Mouse (Mus musculus) myocyte (in vitro differentiated cells): ENCODE data around the gene Zdhhc16. TPM values are rescaled to one million over a fixed set of nuclear protein-coding genes. Genes with fewer than 3 reads are reported as not detected.

Experiments used
- H3K27me3 ChIP-seq: one replicate; pipeline ENCODE4 v1.6.1; 2011; ENCODE audit not compliant: control insufficient read depth, insufficient read depth, insufficient read length
- H3K36me3 ChIP-seq: one replicate; pipeline ENCODE4 v1.6.1; 2011; ENCODE audit not compliant: control insufficient read depth, insufficient read depth
- H3K4me2 ChIP-seq: one replicate; pipeline ENCODE4 v1.6.1; 2011; ENCODE audit warnings: low read depth, control low read depth
- H3K4me3 ChIP-seq: one replicate; pipeline ENCODE4 v1.5.1; 2011; ENCODE audit warnings: mild to moderate bottlenecking, control low read depth, moderate library complexity
- H3K79me2 ChIP-seq: one replicate; pipeline ENCODE4 v1.6.1; 2011; ENCODE audit not compliant: control insufficient read depth, insufficient read depth
- H3ac ChIP-seq: one replicate; pipeline ENCODE4 v1.6.1; 2011; ENCODE audit not compliant: control insufficient read depth, insufficient read length
- CEBPB ChIP-seq: IDR thresholded peaks from 2 replicates; pipeline ENCODE4 v1.6.1; 2011; ENCODE audit warnings: mild to moderate bottlenecking, moderate library complexity; ENCODE audit not compliant: poor library complexity, insufficient read depth, severe bottlenecking
- E2F4 ChIP-seq: IDR thresholded peaks from one replicate; pipeline ENCODE4 v1.6.1; 2011; ENCODE audit warnings: mild to moderate bottlenecking, control low read depth, moderate library complexity; ENCODE audit not compliant: insufficient read depth
- MAX ChIP-seq: IDR thresholded peaks from one replicate; pipeline ENCODE4 v1.6.1; 2011; ENCODE audit warnings: low read depth, mild to moderate bottlenecking, control low read depth
- MYOD1 ChIP-seq, 3 experiments: IDR thresholded peaks; one replicate each; pipeline ENCODE4 v1.6.1; 2011; ENCODE audit warnings: control low read depth in 2 of 3, low read depth in 2 of 3, mild to moderate bottlenecking in 2 of 3, moderate library complexity in 1 of 3; ENCODE audit not compliant: insufficient read length in 2 of 3, control insufficient read depth in 1 of 3
- MYOG ChIP-seq, 3 experiments: IDR thresholded peaks; one replicate each; pipeline ENCODE4 v1.6.1; 2011; ENCODE audit warnings: control low read depth in 2 of 3, low read depth in 2 of 3, mild to moderate bottlenecking in 2 of 3; ENCODE audit not compliant: insufficient read length in 2 of 3, control insufficient read depth in 1 of 3, insufficient read depth in 1 of 3
- POLR2A ChIP-seq: IDR thresholded peaks from one replicate; pipeline ENCODE4 v1.6.1; 2011; ENCODE audit warnings: low read depth, mild to moderate bottlenecking, control low read depth, moderate library complexity; ENCODE audit not compliant: insufficient read length
- POLR2AphosphoS2 ChIP-seq: IDR thresholded peaks from one replicate; pipeline ENCODE4 v1.6.1; 2011; ENCODE audit warnings: low read depth, control low read depth; ENCODE audit not compliant: insufficient read length
- REST ChIP-seq: IDR thresholded peaks from one replicate; pipeline ENCODE4 v1.6.1; 2011; ENCODE audit warnings: mild to moderate bottlenecking, control low read depth, moderate library complexity; ENCODE audit not compliant: insufficient read depth, insufficient read length
- SRF ChIP-seq: IDR thresholded peaks from one replicate; pipeline ENCODE4 v1.6.1; 2011; ENCODE audit warnings: low read depth; ENCODE audit not compliant: control insufficient read depth, insufficient read length
- TCF12 ChIP-seq: IDR thresholded peaks from one replicate; pipeline ENCODE4 v1.6.1; 2011; ENCODE audit warnings: mild to moderate bottlenecking, control low read depth; ENCODE audit not compliant: poor library complexity, insufficient read depth, severe bottlenecking
- TCF3 ChIP-seq: IDR thresholded peaks from one replicate; pipeline ENCODE4 v1.6.1; 2011; ENCODE audit warnings: low read depth, control low read depth; ENCODE audit not compliant: insufficient read length
- USF1 ChIP-seq: IDR thresholded peaks from one replicate; pipeline ENCODE4 v1.6.1; 2011; ENCODE audit warnings: low read depth, mild to moderate bottlenecking, control low read depth, moderate library complexity
- polyA plus RNA-seq: library from polyadenylated mRNA; unstranded; fragments of >200 nt; fragmentation: generic; extraction: Trizol; gene quantifications from one replicate; pipeline ENCODE4 v1.2.1, GENCODE M21; 2012; ENCODE audit warnings: missing spikeins

Gene Zdhhc16
- polyA plus RNA-seq, 1 experiment, result 124 TPM

- H3K36me3 ChIP-seq, result peaks cover 3% of the 10 kb centered on the region
- no peaks in the 10 kb centered on the region for H3K27me3 ChIP-seq
- peak overlapping the region; percentile 93 for H3K4me3 ChIP-seq
- peaks cover 88% of the 10 kb centered on the region for H3K79me2 ChIP-seq
- peak overlapping the region; percentile 90 for H3K4me2 ChIP-seq
- TF ChIP-seq MYOD1 (IDR thresholded peaks at IDR 0.05; ENCODE audit: control insufficient read depth in 1 of 3, insufficient read length in 2 of 3, low read depth in 2 of 3), result no peak
- TF ChIP-seq TCF3, result no peak
- no peak for TF ChIP-seq CEBPB
- no peak for TF ChIP-seq TCF12
- no peak for TF ChIP-seq POLR2AphosphoS2
- TF ChIP-seq USF1, result no peak
- no peak for TF ChIP-seq MYOG (IDR thresholded peaks at IDR 0.05; ENCODE audit: control insufficient read depth in 1 of 3, insufficient read depth in 1 of 3, insufficient read length in 2 of 3, low read depth in 2 of 3)
- no peak for TF ChIP-seq REST
- no peak for TF ChIP-seq MAX
- no peak for TF ChIP-seq E2F4
- no peak for TF ChIP-seq SRF
- TF ChIP-seq POLR2A, result no peak
- peak overlapping the region; percentile 62 for H3ac ChIP-seq
These were observed 48.9 kb downstream of the Zdhhc16 start for GRCm38 (mm10) chr19:41981931-41982790.

DNA sequence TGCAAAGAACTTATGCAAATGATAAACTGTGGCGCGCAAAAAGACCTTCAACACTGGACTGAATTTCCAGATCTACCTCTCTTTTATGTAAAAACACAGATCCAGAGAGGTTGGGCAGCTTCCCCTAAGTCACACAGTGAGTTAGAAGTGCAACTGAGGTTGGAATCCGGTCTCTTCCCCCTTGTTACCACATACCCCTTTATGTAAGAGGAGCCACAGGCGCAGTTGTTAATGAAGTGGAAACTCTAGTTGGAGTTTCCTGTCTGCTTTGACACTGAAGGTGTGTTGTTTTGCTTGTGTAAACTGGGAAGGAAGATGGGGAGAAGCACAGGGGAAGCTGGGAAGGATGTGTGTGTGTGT is 49.5 kb downstream of the Zdhhc16 start:
- Histone ChIP-seq H3K79me2 (peaks cover 88% of the 10 kb centered on the region), H3K27me3 (no peaks in the 10 kb centered on the region), H3K4me3 (peak overlapping the region; percentile 93), H3K36me3 (peaks cover 3% of the 10 kb centered on the region), H3ac (peak overlapping the region; percentile 62), H3K4me2 (peak overlapping the region; percentile 90)
- TF ChIP-seq CEBPB (no peak), TCF12 (no peak), POLR2A (no peak), E2F4 (no peak), SRF (no peak), USF1 (no peak), MYOG (IDR thresholded peaks at IDR 0.05; ENCODE audit: control insufficient read depth in 1 of 3, insufficient read depth in 1 of 3, insufficient read length in 2 of 3, low read depth in 2 of 3) (no peak), TCF3 (no peak), MYOD1 (IDR thresholded peaks at IDR 0.05; ENCODE audit: control insufficient read depth in 1 of 3, insufficient read length in 2 of 3, low read depth in 2 of 3) (no peak), POLR2AphosphoS2 (no peak), MAX (no peak), REST (no peak)

DNA sequence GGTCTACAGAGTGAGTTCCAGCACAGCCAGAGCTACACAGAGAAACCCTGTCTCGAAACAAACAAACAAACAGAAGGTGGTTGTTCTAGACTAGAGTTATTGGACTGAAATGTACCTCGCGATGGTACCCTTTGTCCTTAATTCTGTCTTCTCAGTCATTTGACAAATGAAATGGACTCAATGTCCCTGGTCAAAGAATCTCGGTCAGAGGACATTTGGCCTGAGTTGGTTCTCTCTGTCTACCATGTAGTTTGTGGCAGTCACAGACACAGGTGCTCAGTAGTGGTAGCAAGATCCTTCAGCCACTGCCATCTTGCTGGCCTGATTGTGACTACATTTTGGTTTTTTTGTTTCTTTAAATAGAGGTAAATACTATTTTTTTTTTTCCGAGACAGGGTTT is 52.7 kb downstream of the Zdhhc16 start:
- Histone ChIP-seq H3K79me2 (peaks cover 92% of the 10 kb centered on the region), H3K4me3 (no peak overlapping the region), H3K4me2 (no peak overlapping the region), H3K27me3 (no peaks in the 10 kb centered on the region), H3ac (no peak overlapping the region), H3K36me3 (peaks cover 6% of the 10 kb centered on the region)
- TF ChIP-seq E2F4 (no peak), MYOG (IDR thresholded peaks at IDR 0.05; ENCODE audit: control insufficient read depth in 1 of 3, insufficient read depth in 1 of 3, insufficient read length in 2 of 3, low read depth in 2 of 3) (no peak), TCF12 (no peak), USF1 (no peak), SRF (no peak), MYOD1 (IDR thresholded peaks at IDR 0.05; ENCODE audit: control insufficient read depth in 1 of 3, insufficient read length in 2 of 3, low read depth in 2 of 3) (no peak), MAX (no peak), CEBPB (no peak), TCF3 (no peak), REST (no peak), POLR2A (no peak)

DNA sequence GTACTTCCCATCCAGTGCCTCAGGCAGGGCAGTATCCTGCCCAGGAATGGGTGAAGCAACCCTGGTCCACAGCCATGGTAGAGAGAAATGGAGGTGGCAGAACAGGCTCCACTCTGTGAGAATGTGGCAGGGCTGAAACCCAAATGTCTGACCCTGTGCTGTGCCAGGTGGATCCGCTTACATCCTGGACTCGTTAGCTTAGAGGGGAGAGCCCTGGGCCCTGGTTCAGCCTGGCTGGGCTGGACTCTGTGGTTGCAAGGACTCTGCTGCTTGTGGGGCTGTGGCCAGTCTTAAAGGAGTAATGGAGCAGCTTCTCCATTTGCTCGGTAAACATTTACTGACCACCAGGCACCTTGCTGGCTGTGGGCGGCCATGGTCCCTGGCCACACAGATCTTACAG is 53.9 kb downstream of the Zdhhc16 start:
- H3K79me2 ChIP-seq, result peaks cover 100% of the 10 kb centered on the region
- H3K4me2 ChIP-seq, result no peak overlapping the region
- no peaks in the 10 kb centered on the region for H3K27me3 ChIP-seq
- H3ac ChIP-seq, result no peak overlapping the region
- peak in 1 of 3 experiments; percentile 14 for TF ChIP-seq MYOD1 (IDR thresholded peaks at IDR 0.05; ENCODE audit: control insufficient read depth in 1 of 3, insufficient read length in 2 of 3, low read depth in 2 of 3)
- no peak for TF ChIP-seq TCF3
- TF ChIP-seq MYOG (IDR thresholded peaks at IDR 0.05; ENCODE audit: control insufficient read depth in 1 of 3, insufficient read depth in 1 of 3, insufficient read length in 2 of 3, low read depth in 2 of 3), result peak in 1 of 3 experiments; percentile 13
- no peak overlapping the region for H3K4me3 ChIP-seq
- H3K36me3 ChIP-seq, result peaks cover 6% of the 10 kb centered on the region

DNA sequence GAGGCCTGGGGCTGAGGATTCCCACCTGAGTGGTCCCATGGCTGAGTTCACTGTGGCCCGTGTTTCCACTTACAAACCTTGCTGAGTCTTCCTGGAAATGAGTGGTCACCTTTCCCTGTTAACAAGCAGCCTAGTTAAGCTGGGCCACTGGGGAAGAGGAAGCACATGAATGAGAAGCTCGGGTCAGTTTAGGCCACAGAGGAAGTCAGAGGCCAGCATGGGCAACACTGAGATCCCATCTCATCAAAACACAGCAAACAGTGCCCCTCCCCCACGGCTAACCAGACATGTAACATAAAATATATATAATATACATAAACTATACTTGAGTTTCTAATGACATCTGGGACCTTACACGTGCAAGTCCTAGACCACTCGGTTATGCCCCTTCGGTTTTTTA is 56.5 kb downstream of the Zdhhc16 start:
- no peak overlapping the region for H3ac ChIP-seq

More for the DNA sequence above, 56.5 kb downstream of the Zdhhc16 start:
- Histone ChIP-seq H3K27me3 (no peaks in the 10 kb centered on the region), H3K4me2 (no peak overlapping the region), H3K79me2 (peaks cover 91% of the 10 kb centered on the region), H3K4me3 (no peak overlapping the region), H3K36me3 (peaks cover 6% of the 10 kb centered on the region)
- no peak for TF ChIP-seq POLR2AphosphoS2
- no peak for TF ChIP-seq MYOD1 (IDR thresholded peaks at IDR 0.05; ENCODE audit: control insufficient read depth in 1 of 3, insufficient read length in 2 of 3, low read depth in 2 of 3)
- TF ChIP-seq CEBPB, result no peak
- TF ChIP-seq USF1, result no peak
- TF ChIP-seq REST, result no peak
- TF ChIP-seq POLR2A, result no peak
- no peak for TF ChIP-seq TCF3
- TF ChIP-seq MYOG (IDR thresholded peaks at IDR 0.05; ENCODE audit: control insufficient read depth in 1 of 3, insufficient read depth in 1 of 3, insufficient read length in 2 of 3, low read depth in 2 of 3), result no peak
- no peak for TF ChIP-seq SRF
